Mouse (Mus musculus) heart, embryonic 15.5 days (tissue): ENCODE data around the gene Klrb1. TPM values are rescaled to one million over a fixed set of nuclear protein-coding genes. Genes with fewer than 3 reads are reported as not detected.
"Not testable (repeated sequence)": the region's sequence is repeated elsewhere in the genome, so short reads cannot be mapped to it uniquely, and the experiment has no call there.

Experiments
- ATAC-seq: fragments of 200-750 bp; cut with Nextera tagmentation; replicated peaks from 2 replicates; pipeline ENCODE4 v1.8.0; 2017; ENCODE audit warnings: low read depth, moderate TSS enrichment; ENCODE audit not compliant: insufficient number of reproducible peaks, insufficient read depth, low FRiP score
- H3K27ac ChIP-seq: fragments of 300-500 bp; sonication (generic); 2 replicates; pipeline ENCODE4 v1.5.1; 2015; ENCODE audit warnings: mild to moderate bottlenecking, inconsistent platforms
- H3K27me3 ChIP-seq: fragments of 300-500 bp; sonication (generic); 2 replicates; pipeline ENCODE4 v1.6.1; 2015; ENCODE audit warnings: inconsistent platforms
- H3K36me3 ChIP-seq: fragments of 300-500 bp; sonication (generic); 2 replicates; pipeline ENCODE4 v1.6.1; 2015; ENCODE audit warnings: mild to moderate bottlenecking, inconsistent platforms
- H3K4me1 ChIP-seq: fragments of 300-500 bp; sonication (generic); replicated peaks from 2 replicates; pipeline ENCODE4 v1.6.1; 2015; ENCODE audit warnings: inconsistent platforms
- H3K4me2 ChIP-seq: fragments of 300-500 bp; sonication (generic); 2 replicates; pipeline ENCODE4 v1.6.1; 2015; ENCODE audit warnings: inconsistent platforms, mild to moderate bottlenecking, moderate library complexity
- H3K4me3 ChIP-seq: fragments of 300-500 bp; sonication (generic); 2 replicates; pipeline ENCODE4 v1.5.1; 2015; ENCODE audit warnings: mild to moderate bottlenecking, inconsistent platforms
- H3K9ac ChIP-seq: fragments of 300-500 bp; sonication (generic); 2 replicates; pipeline ENCODE4 v1.6.1; 2015; ENCODE audit warnings: mild to moderate bottlenecking, inconsistent platforms
- H3K9me3 ChIP-seq: fragments of 300-500 bp; sonication (generic); replicated peaks from 2 replicates; pipeline ENCODE4 v1.6.1; 2016; ENCODE audit warnings: inconsistent platforms
- WGBS: fragments of 180-500 bp; shearing (Covaris S2); methylation state at CpG from one replicate; pipeline ENCODE4 v1.1.7; 2015; ENCODE audit warnings: mixed read lengths; 5-methylcytosine and 5-hydroxymethylcytosine counted together
- polyA plus RNA-seq: library from polyadenylated mRNA; unstranded; fragments of >200 nt; fragmentation: Nextera tagmentation; extraction: Ambion mirVana; gene quantifications from 2 replicates; pipeline ENCODE4 v1.2.1, GENCODE M21; 2015

Gene Klrb1
- polyA plus RNA-seq: not detected in 2 replicates

GRCm38 (mm10) chr6:128722959-128723358 is at the start of gene Klrb1:
TSS of gene Klrb1 (minus strand) at chr6:128723059.
- no peak for ATAC-seq
- H3K4me2 ChIP-seq: no peak within 1 kb of the TSS
- no peaks in the 10 kb centered on the region for H3K9me3 ChIP-seq
- H3K4me1 ChIP-seq: no peaks in the 10 kb centered on the region
- H3K27ac ChIP-seq: no peak within 1 kb of the TSS
- H3K9ac ChIP-seq: no peak within 1 kb of the TSS
- no peaks in the 10 kb centered on the region for H3K36me3 ChIP-seq
- H3K4me3 ChIP-seq: no peak within 1 kb of the TSS
- H3K27me3 ChIP-seq: no peaks in the 10 kb centered on the region
- WGBS: 76% methylated on average over 4 of the region's 4 CpGs

DNA sequence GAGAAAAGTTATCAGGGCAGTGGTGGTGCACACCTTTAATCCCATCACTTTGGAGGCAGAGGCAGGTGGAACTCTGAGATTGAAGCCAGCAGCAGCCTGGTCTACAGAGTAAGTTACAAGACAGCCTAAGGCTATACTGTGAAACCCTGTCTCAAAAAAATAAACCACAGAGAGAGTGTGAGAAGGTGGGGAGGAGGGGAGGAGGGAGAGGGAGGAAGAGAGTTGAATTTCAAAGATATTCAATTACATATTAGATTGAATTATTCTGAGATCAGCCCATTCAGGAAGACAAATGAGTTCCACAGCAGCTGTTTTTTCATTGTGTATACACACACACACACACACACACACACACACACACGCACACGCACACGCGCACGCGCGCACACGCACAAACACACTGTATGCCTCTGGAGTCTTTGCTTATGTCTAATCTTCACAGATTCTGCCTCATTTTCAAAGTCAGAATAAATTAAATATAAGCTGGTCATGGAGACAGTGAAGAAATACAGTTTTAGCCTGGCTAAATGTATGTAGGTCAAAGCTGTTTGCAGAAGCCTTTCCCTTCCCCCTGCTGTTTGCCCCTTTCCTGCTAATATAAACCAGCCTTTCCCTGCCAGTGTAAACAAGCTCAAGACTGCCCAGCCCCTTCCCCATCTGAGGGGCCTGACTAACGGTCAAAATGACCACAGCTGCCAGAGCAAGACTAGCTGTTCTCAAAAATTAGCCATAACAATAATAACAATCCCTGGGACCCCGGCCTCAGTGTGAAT is 46.8 kb upstream of the Klrb1 start:
- WGBS: 84% methylated on average over 10 of the region's 10 CpGs
- H3K4me1 ChIP-seq: no peaks in the 10 kb centered on the region; the same call in 1 of the 2 replicates
- H3K9me3 ChIP-seq: no peaks in the 10 kb centered on the region
- H3K36me3 ChIP-seq: no peaks in the 10 kb centered on the region
- ATAC-seq: no peak
- H3K9ac ChIP-seq: no peak overlapping the region
- H3K27me3 ChIP-seq: no peaks in the 10 kb centered on the region
- no peak overlapping the region for H3K4me3 ChIP-seq
- no peak overlapping the region for H3K27ac ChIP-seq
- H3K4me2 ChIP-seq: no peak overlapping the region

GRCm38 (mm10) chr6:128768047-128768446 is 45.2 kb upstream of the Klrb1 start:
- no peak overlapping the region for H3K9ac ChIP-seq
- no peaks in the 10 kb centered on the region for H3K9me3 ChIP-seq
- H3K36me3 ChIP-seq: no peaks in the 10 kb centered on the region
- no peak overlapping the region for H3K4me3 ChIP-seq
- 68% methylated on average over 4 of the region's 4 CpGs for WGBS
- H3K27ac ChIP-seq: no peak overlapping the region
- no peaks in the 10 kb centered on the region; the same call in 1 of the 2 replicates for H3K4me1 ChIP-seq
- ATAC-seq: no peak
- H3K4me2 ChIP-seq: no peak overlapping the region
- H3K27me3 ChIP-seq: no peaks in the 10 kb centered on the region

DNA sequence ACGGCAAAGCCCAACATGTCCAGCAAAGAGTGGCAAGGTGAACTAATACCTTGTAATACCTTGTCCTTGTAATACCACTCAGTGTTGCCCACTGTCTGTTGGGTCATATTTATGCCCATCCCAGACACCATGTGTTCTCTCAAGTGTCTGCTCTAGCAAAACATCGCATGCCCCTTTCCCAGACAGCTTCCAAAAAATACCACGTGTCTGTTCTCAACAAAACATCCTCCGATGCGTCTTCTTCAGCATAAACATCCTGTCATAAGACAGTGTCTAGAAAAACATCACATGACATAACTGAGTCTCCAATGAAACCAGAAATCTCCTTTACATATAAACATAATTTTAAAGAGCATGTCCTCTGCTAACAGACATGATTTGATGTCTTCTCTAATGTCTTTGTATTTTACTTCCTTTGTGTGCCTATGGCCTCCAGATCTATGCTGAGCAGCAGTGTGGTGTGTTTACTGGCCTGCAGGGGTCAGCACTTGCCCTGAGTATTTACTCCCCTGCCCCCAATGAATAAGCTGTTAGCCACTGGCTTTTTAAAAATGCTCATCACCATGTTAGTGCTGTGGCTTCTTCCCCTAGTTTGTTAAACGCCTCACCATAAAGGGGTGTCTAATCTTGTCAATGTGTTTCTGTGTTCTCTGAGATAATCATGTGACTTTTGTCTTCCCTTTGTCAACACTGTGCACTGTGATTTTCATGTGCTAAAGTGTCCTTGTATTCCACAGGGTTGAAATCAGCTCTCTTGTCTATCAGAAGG is 43.8 kb upstream of the Klrb1 start:
- not testable (repeated sequence) for H3K27me3 ChIP-seq, H3K9me3 ChIP-seq, H3K4me3 ChIP-seq, H3K36me3 ChIP-seq, ATAC-seq, H3K4me1 ChIP-seq, H3K27ac ChIP-seq, H3K9ac ChIP-seq
- 0 out of 2 replicates have a peak overlapping the region, but pooled peaks have one; percentile 6 for H3K4me2 ChIP-seq
- WGBS: 65% methylated on average over 6 of the region's 6 CpGs

- H3K4me1 ChIP-seq: peaks cover 3% of the 10 kb centered on the region; the same call in 1 of the 2 replicates
- H3K4me3 ChIP-seq: no peak overlapping the region
- H3K27ac ChIP-seq: no peak overlapping the region
- 72% methylated on average over 1 of the region's 1 CpGs for WGBS
- ATAC-seq: no peak
- no peaks in the 10 kb centered on the region for H3K36me3 ChIP-seq
- no peak overlapping the region for H3K9ac ChIP-seq
- H3K27me3 ChIP-seq: no peaks in the 10 kb centered on the region
- no peak overlapping the region for H3K4me2 ChIP-seq
- no peaks in the 10 kb centered on the region for H3K9me3 ChIP-seq
Measured at GRCm38 (mm10) chr6:128765211-128765610, 42.4 kb upstream of the Klrb1 start.

DNA sequence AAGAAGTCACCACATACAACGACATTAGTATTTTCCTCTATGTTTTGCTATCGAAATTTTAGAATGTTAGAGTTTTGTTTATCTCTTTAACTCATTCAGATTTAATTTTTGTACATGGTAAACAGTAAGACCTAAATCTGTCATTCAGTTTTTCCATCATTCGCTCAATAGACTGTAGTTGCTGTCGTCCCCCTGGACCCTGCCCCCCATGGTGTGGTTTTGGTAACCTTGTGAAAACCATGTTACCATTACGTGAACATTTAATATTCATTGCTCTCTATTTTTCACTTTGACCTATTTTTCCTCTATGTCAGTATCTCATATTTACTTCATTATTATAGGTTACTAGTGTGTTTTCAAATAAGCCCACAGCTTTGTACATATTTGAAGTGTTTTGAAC is 41.7 kb upstream of the Klrb1 start:
- H3K27me3 ChIP-seq: no peaks in the 10 kb centered on the region
- H3K4me2 ChIP-seq: peak overlapping the region; percentile 67
- peak overlapping the region; percentile 56 for H3K4me3 ChIP-seq
- 26% methylated on average over 5 of the region's 5 CpGs for WGBS
- no peak for ATAC-seq
- H3K36me3 ChIP-seq: no peaks in the 10 kb centered on the region
- H3K4me1 ChIP-seq: peaks cover 3% of the 10 kb centered on the region; the same call in 1 of the 2 replicates
- H3K9me3 ChIP-seq: no peaks in the 10 kb centered on the region
- no peak overlapping the region for H3K9ac ChIP-seq
- H3K27ac ChIP-seq: no peak overlapping the region

GRCm38 (mm10) chr6:128763736-128764523 is 41.1 kb upstream of the Klrb1 start:
- Histone ChIP-seq H3K9ac (peak overlapping the region; percentile 42), H3K27ac (peak overlapping the region; percentile 50; the same call in 1 of the 2 replicates), H3K4me2 (peak overlapping the region; percentile 67), H3K4me1 (peaks cover 3% of the 10 kb centered on the region; the same call in 1 of the 2 replicates), H3K9me3 (no peaks in the 10 kb centered on the region), H3K4me3 (peak overlapping the region; percentile 56), H3K27me3 (no peaks in the 10 kb centered on the region), H3K36me3 (no peaks in the 10 kb centered on the region)
- 3% methylated on average over 30 of the region's 30 CpGs for WGBS
- peak; percentile 93 for ATAC-seq

- WGBS: 76% methylated on average over 9 of the region's 10 CpGs
- H3K9ac ChIP-seq, H3K36me3 ChIP-seq, H3K27me3 ChIP-seq, H3K9me3 ChIP-seq, H3K4me1 ChIP-seq, ATAC-seq, H3K27ac ChIP-seq: not testable (repeated sequence)
- peak overlapping the region; percentile 56 for H3K4me3 ChIP-seq
- H3K4me2 ChIP-seq: peak overlapping the region; percentile 67
Measured at GRCm38 (mm10) chr6:128762892-128763670, 40.2 kb upstream of the Klrb1 start.

DNA sequence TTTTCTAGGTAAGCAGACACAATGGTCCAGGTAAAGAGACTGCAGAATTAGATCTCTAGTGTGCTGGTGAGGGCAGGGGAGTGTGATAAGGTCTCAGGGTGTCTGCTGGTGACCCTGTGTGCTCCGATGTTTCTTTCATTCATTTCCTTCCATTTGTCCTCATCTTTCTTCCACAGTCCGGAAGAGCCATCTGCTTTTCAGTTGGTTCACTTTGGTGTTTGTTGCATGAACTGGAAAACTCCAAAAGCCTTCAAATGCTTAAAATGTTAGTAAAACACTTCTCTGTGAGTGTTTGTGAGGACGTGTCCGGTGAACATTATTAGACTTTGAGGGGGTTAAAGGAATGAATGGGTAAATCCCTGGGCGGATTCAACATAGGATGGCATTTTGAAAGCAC is 38.3 kb upstream of the Klrb1 start:
- Histone ChIP-seq H3K36me3 (no peaks in the 10 kb centered on the region), H3K9me3 (no peaks in the 10 kb centered on the region), H3K9ac (no peak overlapping the region), H3K27me3 (no peaks in the 10 kb centered on the region), H3K27ac (no peak overlapping the region), H3K4me1 (0 out of 2 replicates have a peak, but pooled peaks cover 3% of the 10 kb centered on the region), H3K4me3 (peak overlapping the region; percentile 80), H3K4me2 (peak overlapping the region; percentile 55)
- 45% methylated on average over 5 of the region's 5 CpGs for WGBS
- no peak for ATAC-seq

GRCm38 (mm10) chr6:128760416-128761143 is 37.7 kb upstream of the Klrb1 start:
- not testable (repeated sequence) for H3K36me3 ChIP-seq, H3K4me1 ChIP-seq, H3K27me3 ChIP-seq, H3K9me3 ChIP-seq
- ATAC-seq: peak; percentile 75
- under 1% methylated on average over 44 of the region's 44 CpGs for WGBS
- Histone ChIP-seq H3K9ac (peak overlapping the region; percentile 75), H3K4me3 (peak overlapping the region; percentile 80), H3K4me2 (peak overlapping the region; percentile 58), H3K27ac (peak overlapping the region; percentile 79)
